Mouse (Mus musculus) lung, postnatal 4 days (tissue): ENCODE results near the gene Adgrl3.
"Not testable (repeated sequence)": the region's sequence is repeated elsewhere in the genome, so short reads cannot be mapped to it uniquely, and the experiment has no call there.

Source experiments
- DNase-seq, 2 experiments: peaks; one replicate each; pipeline ENCODE4 v3.0.0; 2021

Gene Adgrl3

DNA sequence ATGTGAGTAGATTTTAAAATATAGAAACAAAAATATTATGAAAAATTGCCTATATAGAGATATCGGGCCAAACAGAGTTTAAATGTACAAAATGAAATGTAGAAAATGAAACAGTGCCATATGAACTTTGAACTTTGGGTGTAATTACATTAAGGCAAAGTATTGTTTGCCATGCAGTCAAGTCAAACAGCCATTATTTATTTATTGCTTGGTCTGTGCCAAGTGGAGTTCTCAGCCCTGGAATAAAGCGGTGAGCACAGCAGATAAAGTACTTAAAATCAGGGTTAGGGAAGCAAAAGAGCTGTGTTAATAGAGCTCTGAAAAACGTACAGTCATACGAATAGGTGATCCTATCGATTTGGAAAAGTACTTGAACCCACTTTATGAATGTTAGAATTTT lies 407.5 kb downstream of the Adgrl3 start:
- no peak for DNase-seq

GRCm38 (mm10) chr5:81436375-81436774 lies 416.4 kb downstream of the Adgrl3 start:
- no peak for DNase-seq

DNA sequence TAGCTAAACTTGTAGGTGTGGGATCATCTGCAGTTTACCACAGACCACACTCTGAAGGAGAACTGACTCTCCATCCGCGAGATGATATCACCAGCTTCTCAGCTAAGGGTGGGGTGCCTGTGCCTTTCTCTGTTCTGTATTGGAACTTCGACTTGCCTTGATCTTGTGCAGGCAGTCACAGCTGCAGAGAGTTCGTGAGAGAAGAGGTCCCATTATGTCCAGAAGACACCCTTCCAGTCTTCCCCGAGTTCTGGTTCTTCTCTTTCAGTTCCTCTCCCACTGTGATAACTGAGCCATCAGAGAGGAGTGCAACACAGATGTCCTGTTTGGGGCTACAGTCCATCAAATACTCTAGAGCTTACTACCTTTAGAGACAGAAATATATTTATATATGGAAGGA lies 422.2 kb downstream of the Adgrl3 start:
- DNase-seq, result no peak

- DNase-seq, result no peak
Observed at GRCm38 (mm10) chr5:81465971-81466370, 446.0 kb downstream of the Adgrl3 start.

DNA sequence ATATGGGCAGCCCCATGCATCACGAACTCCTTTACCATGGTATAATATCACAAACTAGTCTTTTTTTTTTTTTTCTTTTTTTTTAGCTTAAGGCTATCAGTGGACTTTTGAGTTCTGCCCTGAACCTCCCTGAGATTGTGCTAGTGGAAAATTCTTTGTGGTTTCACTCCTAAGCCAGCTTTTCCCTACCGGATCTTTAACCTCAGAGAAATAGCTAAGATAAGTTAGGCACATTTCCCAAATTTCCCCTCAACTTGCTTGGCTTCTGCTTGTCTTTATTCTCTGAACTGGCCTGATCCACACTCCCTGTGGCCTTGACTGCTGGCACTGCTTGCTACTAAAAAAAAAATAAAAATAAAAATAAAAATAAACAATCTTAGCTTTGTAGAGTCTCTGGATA lies 454.7 kb downstream of the Adgrl3 start:
- DNase-seq, result no peak

- DNase-seq, result no peak
Observed at GRCm38 (mm10) chr5:81475406-81475805, 455.5 kb downstream of the Adgrl3 start.

GRCm38 (mm10) chr5:81475971-81476606 lies 456.2 kb downstream of the Adgrl3 start:
- no peak for DNase-seq

DNA sequence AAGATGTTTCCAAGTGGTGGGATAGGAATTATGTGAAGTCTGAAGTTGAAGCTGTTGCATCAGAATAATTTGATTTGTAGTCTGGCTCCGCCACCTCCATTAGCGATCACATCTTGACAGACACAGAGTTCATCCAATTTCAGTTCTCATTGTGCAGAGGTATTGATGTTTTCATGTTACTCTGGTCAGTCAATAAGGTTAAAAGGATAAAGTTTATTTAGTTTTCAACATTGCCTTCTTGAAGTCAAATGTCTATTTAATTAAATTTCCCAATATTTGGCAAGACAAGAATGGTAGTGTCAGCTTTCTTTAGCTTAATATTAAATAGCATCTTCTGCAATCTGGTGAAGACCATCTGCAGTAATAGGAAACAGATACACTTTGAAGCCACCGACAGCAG lies 461.0 kb downstream of the Adgrl3 start:
- DNase-seq, result no peak

GRCm38 (mm10) chr5:81483890-81484289 lies 464.0 kb downstream of the Adgrl3 start:
- DNase-seq, result no peak

DNA sequence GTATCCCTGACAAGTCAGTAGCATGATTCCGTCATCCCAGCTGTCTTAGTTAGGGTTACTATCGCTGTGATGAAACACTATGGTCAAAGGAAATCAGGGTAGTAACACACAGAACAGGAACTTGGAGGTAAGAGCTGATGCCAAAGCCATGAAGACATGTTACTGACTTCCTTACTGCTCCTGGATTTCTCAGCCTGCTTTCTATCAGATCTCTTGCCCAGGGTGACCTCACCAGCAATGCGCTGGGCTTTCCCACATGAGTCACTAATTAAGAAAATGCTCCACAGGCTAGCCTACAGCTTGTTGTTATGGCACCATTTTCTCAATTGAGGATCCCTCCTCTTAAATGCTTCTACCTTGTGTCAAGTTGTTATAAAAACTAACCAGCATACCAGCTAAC lies 481.1 kb downstream of the Adgrl3 start:
- DNase-seq, result no peak

DNA sequence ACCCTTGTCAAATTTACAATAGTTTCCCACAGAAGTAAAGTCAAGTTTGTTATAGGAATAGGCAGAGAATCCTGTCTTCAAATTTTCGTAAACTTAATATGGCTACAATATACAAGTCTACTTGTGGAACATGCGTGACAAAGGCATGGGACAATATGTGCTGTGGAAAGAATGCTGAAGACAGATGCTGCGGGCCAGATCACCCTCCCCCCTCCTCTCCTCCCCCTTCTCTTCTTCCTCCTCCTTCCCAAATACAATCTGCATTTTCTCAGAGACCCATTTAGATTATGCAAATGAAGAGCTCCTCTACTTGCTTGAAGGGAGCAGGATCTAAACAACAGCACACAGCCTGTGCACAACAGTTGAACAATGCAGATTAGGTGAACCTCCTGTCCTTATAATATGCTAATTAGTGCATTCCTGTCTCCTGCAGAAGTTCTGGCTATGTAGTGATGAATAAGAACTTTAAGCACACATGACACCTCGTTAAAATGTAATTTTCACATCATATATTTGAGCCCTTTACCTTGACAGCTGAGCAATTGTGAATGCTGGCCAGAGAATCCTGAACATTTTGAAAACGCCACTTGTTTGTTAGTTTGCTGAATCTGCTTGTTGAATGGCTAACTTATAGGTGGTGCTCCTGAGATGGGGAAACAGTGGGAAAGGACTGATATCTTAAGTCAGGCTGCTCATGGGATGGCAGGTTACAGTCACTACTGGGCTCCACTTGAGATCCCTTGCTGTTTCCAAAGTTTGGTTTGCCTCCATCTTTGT lies 499.0 kb downstream of the Adgrl3 start:
- no peak for DNase-seq

DNA sequence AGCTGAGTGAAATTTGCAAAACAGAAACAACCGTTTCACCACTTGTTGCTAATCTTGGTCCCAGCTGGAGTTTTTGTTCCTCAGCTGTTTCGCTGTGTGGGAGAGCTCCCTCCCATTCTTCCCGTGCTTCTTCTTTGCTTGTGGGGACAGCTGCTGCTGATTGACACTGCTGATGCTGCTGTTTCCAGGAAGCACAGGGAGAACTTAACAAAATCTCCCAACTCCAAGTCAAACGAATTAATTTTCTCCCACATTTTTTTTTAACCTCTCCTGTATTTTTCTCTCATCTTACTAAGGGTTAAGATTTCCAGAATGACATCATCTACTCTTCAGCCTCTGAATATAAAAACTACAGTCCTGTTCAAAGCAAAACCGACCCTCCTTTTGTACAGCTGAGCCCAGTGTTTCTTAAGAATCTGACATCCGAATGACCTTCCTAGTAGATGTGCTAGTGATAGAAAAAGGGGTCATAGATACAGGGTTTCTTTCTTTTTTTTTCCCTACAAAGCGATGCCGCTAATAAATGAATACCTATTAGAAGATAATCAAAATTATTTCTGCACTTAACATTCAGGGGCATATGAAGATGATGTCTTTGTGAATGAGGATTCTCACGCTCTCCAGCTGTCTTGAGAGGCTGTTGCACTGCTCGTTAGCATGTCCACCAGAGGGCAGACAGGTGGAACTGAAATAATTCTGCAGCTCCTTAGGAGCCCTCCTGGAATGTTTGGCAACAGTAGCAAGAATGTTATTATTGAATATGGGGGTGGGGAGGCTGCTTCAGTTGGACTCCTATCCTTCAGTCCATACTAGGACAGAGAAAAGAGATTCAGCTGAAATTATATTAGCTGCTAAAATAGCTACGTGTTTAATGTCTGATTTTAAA lies 499.8 kb downstream of the Adgrl3 start:
- peak; percentile 49 to 56 for DNase-seq

- DNase-seq, result no peak
Observed at GRCm38 (mm10) chr5:81522760-81523159, 502.8 kb downstream of the Adgrl3 start.

GRCm38 (mm10) chr5:81524532-81524961 lies 504.6 kb downstream of the Adgrl3 start:
- no peak for DNase-seq

GRCm38 (mm10) chr5:81525326-81525725 lies 505.4 kb downstream of the Adgrl3 start:
- DNase-seq, result no peak

GRCm38 (mm10) chr5:81531639-81532038 lies 511.7 kb downstream of the Adgrl3 start:
- DNase-seq, result no peak

DNA sequence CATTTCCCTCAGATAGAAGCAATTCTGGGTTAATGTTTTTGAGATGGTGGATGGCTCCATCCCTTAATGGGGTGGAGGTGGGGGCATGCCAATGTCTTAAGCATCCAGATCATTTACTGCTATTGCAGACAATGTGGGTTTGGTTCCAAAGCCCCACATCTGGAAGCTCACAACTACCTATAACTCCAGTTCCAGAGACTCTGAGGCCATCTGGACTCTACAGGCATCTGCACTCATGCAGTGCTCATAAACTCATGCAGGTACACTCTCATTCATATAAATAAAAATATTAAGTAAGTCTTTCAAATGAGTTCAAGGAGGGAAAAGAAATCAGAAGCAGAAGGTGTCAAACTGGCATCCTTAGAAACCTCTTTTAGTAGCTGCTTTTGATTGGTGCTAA lies 530.3 kb downstream of the Adgrl3 start:
- no peak for DNase-seq

DNA sequence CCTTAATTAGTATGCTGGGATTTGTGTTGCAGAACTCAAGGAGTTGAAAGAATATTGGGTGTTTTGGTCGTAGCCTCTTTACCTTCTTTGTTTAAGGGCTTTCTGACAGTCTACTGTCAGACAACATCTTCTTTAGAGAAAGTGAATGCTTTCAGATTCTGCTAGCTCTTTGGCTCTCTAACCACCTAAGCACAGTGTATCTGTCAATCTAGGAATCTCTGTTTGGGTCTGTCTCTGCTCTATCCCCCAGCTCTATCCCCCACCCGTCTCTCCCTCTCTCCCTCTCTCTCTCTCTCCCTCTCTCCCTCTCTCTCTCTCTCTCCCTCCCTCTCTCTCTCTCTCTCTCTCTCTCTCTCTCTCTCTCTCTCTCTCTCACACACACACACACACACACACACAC lies 535.2 kb downstream of the Adgrl3 start:
- not testable (repeated sequence) for DNase-seq

DNA sequence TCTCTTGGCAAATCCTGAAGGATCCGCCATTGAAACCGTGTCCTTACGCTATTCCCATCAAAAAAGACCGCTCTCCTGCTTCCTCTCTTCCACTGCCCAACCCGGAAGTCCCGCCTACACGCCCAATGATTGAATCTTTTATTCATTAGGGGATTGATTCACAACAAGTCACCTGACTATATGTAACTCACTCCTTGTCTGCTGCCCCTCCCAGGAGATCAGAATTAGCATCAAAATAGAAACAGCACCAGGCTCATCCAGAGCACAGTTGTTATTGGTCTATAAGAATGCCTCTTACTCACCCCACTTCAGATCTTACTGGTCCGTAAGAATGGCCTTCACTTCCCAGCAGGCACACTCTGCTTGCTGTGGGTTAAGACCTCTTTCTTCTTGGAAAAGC lies 536.1 kb downstream of the Adgrl3 start:
- no peak for DNase-seq

DNA sequence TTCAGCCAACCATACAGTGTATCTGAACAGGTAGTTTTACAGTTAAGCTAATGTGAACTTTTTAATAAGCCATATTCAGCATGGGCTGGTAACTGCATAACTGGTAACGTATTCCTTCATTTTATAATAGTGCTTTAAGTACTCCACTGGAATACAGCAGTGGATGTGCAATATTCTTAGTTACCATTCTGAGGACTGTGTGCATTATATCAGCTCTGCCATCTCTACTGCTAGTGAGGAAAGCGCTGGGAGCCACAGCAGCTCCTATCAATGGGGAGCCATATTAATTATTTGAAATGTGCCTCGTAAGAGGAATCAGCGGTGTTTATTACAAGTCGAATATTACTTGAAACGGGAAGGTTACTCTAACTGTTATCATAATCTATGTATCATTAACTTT lies 539.0 kb downstream of the Adgrl3 start:
- no peak for DNase-seq

DNA sequence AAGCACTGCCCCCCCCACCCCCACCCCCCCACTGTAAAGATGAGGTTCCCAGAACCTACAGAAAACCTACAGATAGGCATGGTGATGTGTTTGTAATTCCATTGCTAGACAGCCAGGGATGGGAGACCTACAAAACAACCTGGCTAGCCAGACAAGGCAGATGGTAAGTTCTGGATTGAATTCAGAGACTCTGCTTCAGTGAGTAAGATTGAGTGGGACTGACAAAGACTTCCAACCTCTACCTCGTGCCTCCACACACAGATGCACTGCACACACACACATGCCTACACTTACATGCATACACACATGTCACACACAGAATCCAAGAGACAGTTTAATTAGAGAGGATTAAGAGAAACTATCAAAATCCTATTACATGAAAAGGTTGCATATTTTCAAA lies 544.4 kb downstream of the Adgrl3 start:
- DNase-seq, result no peak

- DNase-seq, result no peak
Observed at GRCm38 (mm10) chr5:81566577-81566976, 546.6 kb downstream of the Adgrl3 start.

- no peak for DNase-seq
Observed at GRCm38 (mm10) chr5:81568743-81569142, 548.8 kb downstream of the Adgrl3 start.

DNA sequence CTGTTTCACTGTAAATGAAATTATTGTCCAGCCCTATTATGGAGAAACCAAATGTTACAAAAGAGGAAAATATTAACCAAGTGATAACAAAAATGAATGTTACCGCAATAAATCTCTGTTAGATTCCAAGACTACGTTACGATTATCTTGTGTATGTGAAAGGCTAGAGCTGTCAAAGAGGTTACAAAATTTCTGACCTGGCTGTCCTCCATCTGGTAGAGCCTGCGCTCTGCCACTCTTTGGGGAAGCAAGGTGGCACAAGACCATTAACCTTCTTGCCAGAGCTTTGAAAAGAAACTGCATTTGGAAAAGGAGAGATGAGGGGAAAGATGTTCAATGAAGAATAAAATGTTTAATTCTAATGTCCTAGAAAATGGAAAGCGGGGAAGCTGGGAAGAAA lies 562.9 kb downstream of the Adgrl3 start:
- DNase-seq, result no peak
